Mouse (Mus musculus) heart, embryonic 12.5 days (tissue): ENCODE data around the gene Mpp3. TPM values are rescaled to one million over a fixed set of nuclear protein-coding genes. Genes with fewer than 3 reads are reported as not detected.

ENCODE experiments used
- ATAC-seq: fragments of 200-750 bp; cut with Nextera tagmentation; 2 replicates; pipeline ENCODE4 v1.8.0; 2017; ENCODE audit warnings: moderate TSS enrichment, moderate library complexity; ENCODE audit not compliant: insufficient number of reproducible peaks, low FRiP score
- H3K27ac ChIP-seq: fragments of 300-500 bp; sonication (generic); 2 replicates; pipeline ENCODE4 v1.5.1; 2016; ENCODE audit warnings: mild to moderate bottlenecking, moderate library complexity; ENCODE audit not compliant: poor library complexity, severe bottlenecking
- H3K27me3 ChIP-seq: fragments of 300-500 bp; sonication (generic); replicated peaks from 2 replicates; pipeline ENCODE4 v1.6.1; 2016; ENCODE audit warnings: mild to moderate bottlenecking, moderate library complexity
- H3K36me3 ChIP-seq: fragments of 300-500 bp; sonication (generic); 2 replicates; pipeline ENCODE4 v1.6.1; 2016; ENCODE audit warnings: mild to moderate bottlenecking, moderate library complexity
- H3K4me1 ChIP-seq: fragments of 300-500 bp; sonication (generic); replicated peaks from 2 replicates; pipeline ENCODE4 v1.6.1; 2016; ENCODE audit warnings: mild to moderate bottlenecking
- H3K4me2 ChIP-seq: fragments of 300-500 bp; sonication (generic); 2 replicates; pipeline ENCODE4 v1.6.1; 2016; ENCODE audit warnings: mild to moderate bottlenecking, moderate library complexity
- H3K4me3 ChIP-seq: fragments of 300-500 bp; sonication (generic); 2 replicates; pipeline ENCODE4 v1.5.1; 2016; ENCODE audit warnings: mild to moderate bottlenecking
- H3K9ac ChIP-seq: fragments of 300-500 bp; sonication (generic); 2 replicates; pipeline ENCODE4 v1.6.1; 2016; ENCODE audit warnings: mild to moderate bottlenecking, moderate library complexity
- H3K9me3 ChIP-seq: fragments of 300-500 bp; sonication (generic); replicated peaks from 2 replicates; pipeline ENCODE4 v1.6.1; 2016; ENCODE audit warnings: mild to moderate bottlenecking, moderate library complexity
- WGBS: fragments of 180-500 bp; shearing (Covaris S2); methylation state at CpG from one replicate; pipeline ENCODE4 v1.1.7; 2016; 5-methylcytosine and 5-hydroxymethylcytosine counted together
- polyA plus RNA-seq: library from polyadenylated mRNA; unstranded; fragments of >200 nt; fragmentation: Nextera tagmentation; extraction: Ambion mirVana; gene quantifications from 2 replicates; pipeline ENCODE4 v1.2.1, GENCODE M21; 2016

The Mpp3 gene
- polyA plus RNA-seq, 1 experiment from 2014 or later, result 4.1 TPM

DNA sequence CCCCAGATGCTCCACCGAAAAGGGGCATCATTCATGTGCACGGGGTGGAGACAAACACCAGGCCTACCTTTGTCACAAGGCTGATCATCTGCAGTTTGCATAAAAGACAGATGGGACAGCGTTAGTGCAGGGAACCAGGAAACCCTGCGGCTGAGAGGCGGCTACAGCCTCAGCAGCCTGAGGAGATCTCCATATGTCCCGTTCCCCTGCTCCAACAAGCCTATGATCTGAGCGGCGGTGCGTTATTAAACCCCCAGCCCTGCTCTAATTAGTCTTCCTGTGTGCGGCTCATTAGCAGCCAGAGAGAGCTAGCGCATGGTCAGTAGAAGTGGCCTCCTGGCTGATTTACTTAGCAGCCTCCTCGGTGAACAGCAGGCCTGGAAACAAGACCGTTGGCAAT lies 18.1 kb downstream of the Mpp3 start:
- Histone ChIP-seq H3K27me3 (no peaks in the 10 kb centered on the region), H3K4me2 (no peak overlapping the region), H3K4me1 (no peaks in the 10 kb centered on the region; the same call in 1 of the 2 replicates), H3K27ac (no peak overlapping the region), H3K9me3 (no peaks in the 10 kb centered on the region), H3K36me3 (no peaks in the 10 kb centered on the region; the same call in 1 of the 2 replicates), H3K4me3 (no peak overlapping the region), H3K9ac (no peak overlapping the region)
- ATAC-seq, result no peak
- 80% methylated on average over 13 of the region's 13 CpGs for WGBS

DNA sequence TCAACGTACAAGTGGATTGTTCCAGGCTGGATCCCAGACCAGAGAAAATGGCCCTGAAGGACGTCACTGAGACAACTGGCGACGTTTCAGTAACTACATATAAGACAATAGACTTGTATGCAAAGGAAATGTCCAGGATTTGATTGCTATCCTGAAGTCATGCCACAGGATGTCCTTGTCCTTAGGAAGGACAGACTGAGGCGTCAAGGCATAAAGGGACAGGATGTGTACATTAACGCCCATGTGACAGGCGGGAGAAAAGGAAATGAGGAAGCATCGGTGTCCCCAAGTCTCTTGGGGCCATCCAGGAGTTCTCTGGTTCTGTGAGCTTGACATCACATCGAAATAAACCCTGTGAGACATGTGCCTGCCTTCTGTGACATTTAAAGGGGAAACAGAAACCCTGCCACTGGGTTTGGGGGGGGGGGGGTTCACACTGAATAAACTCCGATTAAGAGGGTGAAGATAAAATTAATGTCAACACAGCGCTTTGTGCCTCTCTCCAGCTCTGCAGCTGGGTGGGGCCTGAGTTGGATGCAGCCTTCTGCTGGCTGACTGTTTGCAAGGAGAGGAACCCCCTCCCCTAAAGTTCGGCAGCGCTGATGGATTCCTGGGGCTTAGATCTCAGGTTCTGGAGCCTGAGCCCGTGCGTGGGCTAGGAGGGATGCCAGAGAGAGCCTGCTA lies 19.2 kb downstream of the Mpp3 start:
- Histone ChIP-seq H3K4me3 (no peak overlapping the region), H3K27ac (0 out of 2 replicates have a peak overlapping the region, but pooled peaks have one; percentile 2), H3K9me3 (0 out of 2 replicates have a peak, but pooled peaks cover 4% of the 10 kb centered on the region), H3K9ac (no peak overlapping the region), H3K36me3 (peaks cover 4% of the 10 kb centered on the region; the same call in 1 of the 2 replicates), H3K4me2 (no peak overlapping the region), H3K4me1 (no peaks in the 10 kb centered on the region; the same call in 1 of the 2 replicates), H3K27me3 (no peaks in the 10 kb centered on the region)
- 61% methylated on average over 15 of the region's 15 CpGs for WGBS
- ATAC-seq, result peak; percentile 64

GRCm38 (mm10) chr11:102008372-102008771 lies 19.9 kb downstream of the Mpp3 start:
- no peak for ATAC-seq
- Histone ChIP-seq H3K27me3 (no peaks in the 10 kb centered on the region), H3K27ac (0 out of 2 replicates have a peak overlapping the region, but pooled peaks have one; percentile 7), H3K4me3 (no peak overlapping the region), H3K4me2 (no peak overlapping the region), H3K9ac (no peak overlapping the region), H3K36me3 (peaks cover 6% of the 10 kb centered on the region; the same call in 1 of the 2 replicates), H3K4me1 (no peaks in the 10 kb centered on the region; the same call in 1 of the 2 replicates), H3K9me3 (0 out of 2 replicates have a peak, but pooled peaks cover 4% of the 10 kb centered on the region)
- WGBS, result 85% methylated on average over 8 of the region's 8 CpGs

- Histone ChIP-seq H3K4me1 (no peaks in the 10 kb centered on the region; the same call in 1 of the 2 replicates), H3K4me3 (no peak overlapping the region)
- no peak for ATAC-seq
Measured at GRCm38 (mm10) chr11:102006688-102007087, 21.6 kb downstream of the Mpp3 start.

GRCm38 (mm10) chr11:102006271-102006670 lies 22.0 kb downstream of the Mpp3 start:
- H3K36me3 ChIP-seq, result peaks cover 6% of the 10 kb centered on the region; the same call in 1 of the 2 replicates

More at GRCm38 (mm10) chr11:102006688-102007087, 21.6 kb downstream of the Mpp3 start:
- H3K9ac ChIP-seq, result no peak overlapping the region
- peaks cover 6% of the 10 kb centered on the region; the same call in 1 of the 2 replicates for H3K36me3 ChIP-seq
- WGBS, result 82% methylated on average over 5 of the region's 5 CpGs
- H3K27me3 ChIP-seq, result no peaks in the 10 kb centered on the region
- no peak overlapping the region for H3K4me2 ChIP-seq
- H3K9me3 ChIP-seq, result 0 out of 2 replicates have a peak, but pooled peaks cover 4% of the 10 kb centered on the region
- no peak overlapping the region for H3K27ac ChIP-seq

GRCm38 (mm10) chr11:102004251-102004650 lies 24.0 kb downstream of the Mpp3 start:
- Histone ChIP-seq H3K4me1 (peaks cover 5% of the 10 kb centered on the region), H3K9ac (no peak overlapping the region), H3K27me3 (no peaks in the 10 kb centered on the region), H3K36me3 (peaks cover 6% of the 10 kb centered on the region; the same call in 1 of the 2 replicates), H3K4me3 (no peak overlapping the region), H3K4me2 (no peak overlapping the region), H3K9me3 (0 out of 2 replicates have a peak, but pooled peaks cover 4% of the 10 kb centered on the region), H3K27ac (no peak overlapping the region)
- 83% methylated on average over 8 of the region's 8 CpGs for WGBS
- ATAC-seq, result no peak

More at GRCm38 (mm10) chr11:102006271-102006670, 22.0 kb downstream of the Mpp3 start:
- Histone ChIP-seq H3K27ac (no peak overlapping the region), H3K4me1 (no peaks in the 10 kb centered on the region; the same call in 1 of the 2 replicates), H3K27me3 (no peaks in the 10 kb centered on the region), H3K9ac (no peak overlapping the region), H3K4me2 (no peak overlapping the region), H3K4me3 (no peak overlapping the region), H3K9me3 (0 out of 2 replicates have a peak, but pooled peaks cover 4% of the 10 kb centered on the region)
- no peak for ATAC-seq
- WGBS, result 69% methylated on average over 9 of the region's 9 CpGs

GRCm38 (mm10) chr11:101999466-101999865 lies 28.8 kb downstream of the Mpp3 start:
- Histone ChIP-seq H3K4me3 (no peak overlapping the region), H3K36me3 (peaks cover 6% of the 10 kb centered on the region; the same call in 1 of the 2 replicates), H3K9me3 (0 out of 2 replicates have a peak, but pooled peaks cover 4% of the 10 kb centered on the region), H3K27me3 (no peaks in the 10 kb centered on the region), H3K4me2 (no peak overlapping the region), H3K4me1 (peaks cover 7% of the 10 kb centered on the region; the same call in 1 of the 2 replicates), H3K27ac (no peak overlapping the region), H3K9ac (no peak overlapping the region)
- no peak for ATAC-seq
- WGBS, result 49% methylated on average over 4 of the region's 4 CpGs

GRCm38 (mm10) chr11:101998258-101998657 lies 30.0 kb downstream of the Mpp3 start:
- Histone ChIP-seq H3K4me1 (peaks cover 13% of the 10 kb centered on the region), H3K4me2 (no peak overlapping the region), H3K36me3 (no peaks in the 10 kb centered on the region), H3K27ac (no peak overlapping the region), H3K4me3 (no peak overlapping the region), H3K9ac (no peak overlapping the region), H3K27me3 (no peaks in the 10 kb centered on the region), H3K9me3 (no peaks in the 10 kb centered on the region)
- WGBS, result 51% methylated on average over 5 of the region's 5 CpGs
- ATAC-seq, result no peak

GRCm38 (mm10) chr11:101995938-101996337 lies 32.3 kb downstream of the Mpp3 start:
- WGBS, result 82% methylated on average over 7 of the region's 7 CpGs
- no peak for ATAC-seq
- no peak overlapping the region for H3K4me3 ChIP-seq

GRCm38 (mm10) chr11:101994100-101994499 lies 34.2 kb downstream of the Mpp3 start:
- Histone ChIP-seq H3K27me3 (no peaks in the 10 kb centered on the region), H3K27ac (no peak overlapping the region), H3K36me3 (no peaks in the 10 kb centered on the region), H3K4me2 (no peak overlapping the region), H3K4me1 (peaks cover 8% of the 10 kb centered on the region), H3K9me3 (no peaks in the 10 kb centered on the region), H3K4me3 (no peak overlapping the region), H3K9ac (no peak overlapping the region)
- 34% methylated on average over 8 of the region's 8 CpGs for WGBS
- no peak for ATAC-seq

More at GRCm38 (mm10) chr11:101995938-101996337, 32.3 kb downstream of the Mpp3 start:
- H3K9ac ChIP-seq, result no peak overlapping the region
- no peaks in the 10 kb centered on the region for H3K9me3 ChIP-seq
- H3K27ac ChIP-seq, result no peak overlapping the region
- H3K4me1 ChIP-seq, result peaks cover 13% of the 10 kb centered on the region
- no peak overlapping the region for H3K4me2 ChIP-seq
- no peaks in the 10 kb centered on the region for H3K27me3 ChIP-seq
- H3K36me3 ChIP-seq, result no peaks in the 10 kb centered on the region

GRCm38 (mm10) chr11:101992411-101992810 lies 35.9 kb downstream of the Mpp3 start:
- Histone ChIP-seq H3K4me2 (no peak overlapping the region), H3K27me3 (0 out of 2 replicates have a peak, but pooled peaks cover 4% of the 10 kb centered on the region), H3K9me3 (no peaks in the 10 kb centered on the region), H3K4me1 (peaks cover 8% of the 10 kb centered on the region), H3K36me3 (no peaks in the 10 kb centered on the region), H3K27ac (no peak overlapping the region), H3K9ac (no peak overlapping the region), H3K4me3 (no peak overlapping the region)
- 82% methylated on average over 7 of the region's 7 CpGs for WGBS
- no peak for ATAC-seq
